8 mouse cellular contexts compared by ENCODE assay signal in the genomic region with DNA sequence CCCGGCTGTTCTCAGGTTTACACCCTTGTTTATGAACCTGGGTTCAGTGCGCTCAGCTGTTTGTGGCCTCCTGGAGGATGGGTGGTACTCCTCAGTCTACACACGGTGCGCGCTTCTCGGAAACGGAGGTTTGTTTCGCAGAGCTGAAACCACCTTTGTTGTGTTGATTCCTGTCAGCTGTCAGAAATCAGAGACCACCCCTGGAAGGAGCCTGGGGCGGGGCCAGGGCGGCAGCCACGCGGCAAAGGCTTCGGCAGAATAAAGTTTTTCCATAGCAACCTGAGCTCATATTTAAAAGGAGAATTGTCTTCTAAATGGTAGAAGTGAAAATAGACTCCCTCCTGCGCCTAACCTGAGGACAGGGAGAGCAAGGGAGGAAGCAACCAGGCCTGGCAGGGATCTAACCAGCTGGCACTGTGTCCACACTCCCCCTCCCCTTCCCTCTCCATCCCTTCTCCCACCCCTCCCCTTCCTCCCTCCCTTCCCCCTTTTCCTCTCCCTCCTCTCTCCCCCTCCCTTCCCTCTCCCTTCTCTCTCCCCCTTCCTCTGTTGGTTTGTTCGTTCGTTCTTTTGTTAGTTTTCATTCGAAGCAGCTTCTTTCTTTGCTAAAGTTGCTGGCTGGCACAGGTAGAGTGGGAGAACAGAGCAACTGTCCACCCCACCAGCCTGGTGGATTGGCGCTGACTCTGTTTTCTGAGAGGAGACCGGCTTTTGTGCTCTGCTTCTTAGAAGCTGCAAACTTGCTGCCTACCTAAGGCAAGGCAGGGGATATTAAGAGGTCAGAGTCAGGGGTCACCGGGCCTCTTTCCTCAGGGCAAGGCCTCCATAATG. TPM values are rescaled to one million over a fixed set of nuclear protein-coding genes. Genes with fewer than 3 reads are reported as not detected.
DNase-seq lines count a peak whose midpoint lies in the region; ATAC-seq and TF ChIP-seq lines count a peak whose summit lies in the region.

No protein-coding gene starts in this region.

- H3K9ac ChIP-seq in ES-Bruce4 (ENCODE audit: low read depth, poor library complexity, severe bottlenecking) = no peak overlapping the region
- H3K9ac ChIP-seq in liver, embryonic 12.5 days = no peak overlapping the region

- DNase-seq in B cell, adult 2 months = peak; percentile 86 to 91
- peak; percentile 62 for DNase-seq in neural tube, embryonic 10.5 days (ENCODE audit: extremely low spot score, low spot score)
- DNase-seq in thymus, postnatal 36 days = peak; percentile 83 to 91
- DNase-seq in right cerebral cortex, postnatal 25 days = no peak
- DNase-seq in left cerebral cortex, postnatal 14 days (ENCODE audit: low spot score in 2 of 2) = no peak

- no peaks in the 10 kb centered on the region for H3K9me3 ChIP-seq in ES-Bruce4 (replicated peaks; ENCODE audit: control insufficient read depth, insufficient read depth, low read length, poor library complexity, severe bottlenecking)
- no peaks in the 10 kb centered on the region for H3K9me3 ChIP-seq in liver, embryonic 12.5 days (replicated peaks)

- WGBS in liver, embryonic 12.5 days (ENCODE audit: insufficient replicate concordance) = 20% methylated on average over 20 of the region's 20 CpGs

- H3K4me2 ChIP-seq in liver, embryonic 12.5 days = peak overlapping the region; percentile 39

- TF ChIP-seq EP300 in ES-Bruce4 (IDR thresholded peaks at IDR 0.05; ENCODE audit: insufficient read depth, low read depth, low read length) = peak; percentile 75

- no peak for TF ChIP-seq CTCF in ES-Bruce4 (IDR thresholded peaks at IDR 0.05; ENCODE audit: low read depth, low read length)

- intact Hi-C loops in left cerebral cortex, postnatal 14 days (cut with DNase I) = no loop called here

- H3K27ac ChIP-seq in ES-Bruce4 (ENCODE audit: insufficient read depth, low read length) = 0 out of 2 replicates have a peak overlapping the region, but pooled peaks have one; percentile 50
- no peak overlapping the region for H3K27ac ChIP-seq in liver, embryonic 12.5 days

- H3K27me3 ChIP-seq in ES-Bruce4 (ENCODE audit: control insufficient read depth, insufficient read depth, low read length, poor library complexity, severe bottlenecking) = no peaks in the 10 kb centered on the region
- peaks cover 8% of the 10 kb centered on the region for H3K27me3 ChIP-seq in liver, embryonic 12.5 days (replicated peaks)

- ATAC-seq in granulocyte monocyte progenitor cell, adult 5-6 weeks (replicated peaks; ENCODE audit: poor library complexity, severe bottlenecking) = peak; percentile 6
- no peak for ATAC-seq in liver, embryonic 12.5 days

- TF ChIP-seq POLR2A in ES-Bruce4 (IDR thresholded peaks at IDR 0.05; ENCODE audit: insufficient read depth, low read length) = no peak

- no peaks in the 10 kb centered on the region for H3K36me3 ChIP-seq in ES-Bruce4 (ENCODE audit: control insufficient read depth, insufficient read depth, low read length, poor library complexity, severe bottlenecking)
- no peaks in the 10 kb centered on the region for H3K36me3 ChIP-seq in liver, embryonic 12.5 days

- H3K4me3 ChIP-seq in ES-Bruce4 (ENCODE audit: low read depth, low read length) = peak overlapping the region; percentile 60
- H3K4me3 ChIP-seq in liver, embryonic 12.5 days = no peak overlapping the region

- H3K4me1 ChIP-seq in ES-Bruce4 (ENCODE audit: control insufficient read depth, insufficient read depth, low read length) = peaks cover 7% of the 10 kb centered on the region
- H3K4me1 ChIP-seq in liver, embryonic 12.5 days = peaks cover 42% of the 10 kb centered on the region

RNA-seq across cellular contexts. Expression of a gene that starts 23.0 kb away (rescaled TPM):
- polyA plus RNA-seq in ES-Bruce4 (2011; ENCODE audit: insufficient read depth, insufficient read length, low read depth, missing spikeins) = 1.1 and 1.5 TPM in 2 replicates
- 41.1 and 65.7 TPM in 2 replicates for total RNA-seq in granulocyte monocyte progenitor cell, adult 5-6 weeks (2014; fragmentation: Nextera tagmentation)
- 27.8 and 33.5 TPM in 2 replicates for total RNA-seq in granulocyte monocyte progenitor cell, adult 5-6 weeks (2017)
- polyA plus RNA-seq in liver, embryonic 12.5 days (2016; fragmentation: Nextera tagmentation; extraction: Ambion mirVana) = 6.6 and 8.3 TPM in 2 replicates
- total RNA-seq in left cerebral cortex, postnatal 14 days (2021) = 10 to 100 TPM; 74.2 to 75.5 TPM

Comparison
In these comparisons a context has a peak if more than half of its experiments do, and no peak if none do; other contexts are left out.
1. DNase-seq: peak in B cell, adult 2 months (2 of 2), neural tube, embryonic 10.5 days (single experiment) and thymus, postnatal 36 days (2 of 2); none in right cerebral cortex, postnatal 25 days (single experiment) and left cerebral cortex, postnatal 14 days (0 of 2).